Mouse (Mus musculus): ENCODE measurements at regions not wholly inside any gene's neighbourhood (a gene's known extent, or its start where the extent isn't known, plus 50 kb on each side); places are given as distances from the start of the nearest gene placed in this dataset.

- TF ChIP-seq CTCF (IDR thresholded peaks at IDR 0.05; ENCODE audit: low read depth, low read length) (no peak), TAL1 (conservative IDR thresholded peaks at IDR 0.05; ENCODE audit: low read depth, low read length) (no peak)
Observed at GRCm38 (mm10) chr4:9018236-9018635, 779.4 kb upstream of the Car8 start.
